Mouse (Mus musculus) midbrain, embryonic 11.5 days (tissue): Measurements from ENCODE around the gene Atoh1. TPM values are rescaled to one million over a fixed set of nuclear protein-coding genes. Genes with fewer than 3 reads are reported as not detected.

ENCODE experiments used
- ATAC-seq: fragments of 200-750 bp; cut with Nextera tagmentation; 2 replicates; pipeline ENCODE4 v1.8.0; 2017; ENCODE audit warnings: moderate TSS enrichment, moderate library complexity; ENCODE audit not compliant: low FRiP score
- DNase-seq: peaks from one replicate; pipeline ENCODE4 v3.0.0; 2015; ENCODE audit warnings: low spot score; ENCODE audit errors: missing footprints
- H3K27ac ChIP-seq: fragments of 300-500 bp; sonication (generic); 2 replicates; pipeline ENCODE4 v1.5.1; 2014; ENCODE audit warnings: low read depth, low read length
- H3K27me3 ChIP-seq: fragments of 300-500 bp; sonication (generic); 2 replicates; pipeline ENCODE4 v1.6.1; 2014; ENCODE audit warnings: mild to moderate bottlenecking, low read length, moderate library complexity, mixed read lengths; ENCODE audit not compliant: control insufficient read depth, insufficient read depth
- H3K36me3 ChIP-seq: fragments of 300-500 bp; sonication (generic); 2 replicates; pipeline ENCODE4 v1.6.1; 2014; ENCODE audit warnings: mild to moderate bottlenecking, low read length, moderate library complexity, mixed read lengths; ENCODE audit not compliant: control insufficient read depth, insufficient read depth
- H3K4me1 ChIP-seq: fragments of 300-500 bp; sonication (generic); 2 replicates; pipeline ENCODE4 v1.6.1; 2014; ENCODE audit warnings: low read length; ENCODE audit not compliant: control insufficient read depth, insufficient read depth
- H3K4me2 ChIP-seq: fragments of 300-500 bp; sonication (generic); 2 replicates; pipeline ENCODE4 v1.6.1; 2014; ENCODE audit warnings: mild to moderate bottlenecking, moderate library complexity
- H3K4me3 ChIP-seq: fragments of 300-500 bp; sonication (generic); 2 replicates; pipeline ENCODE4 v1.5.1; 2014; ENCODE audit warnings: low read depth, low read length
- H3K9ac ChIP-seq: fragments of 300-500 bp; sonication (generic); 2 replicates; pipeline ENCODE4 v1.6.1; 2014; ENCODE audit warnings: low read length
- H3K9me3 ChIP-seq: fragments of 300-500 bp; sonication (generic); 2 replicates; pipeline ENCODE4 v1.6.1; 2016; ENCODE audit warnings: low read length; ENCODE audit not compliant: control insufficient read depth
- WGBS: fragments of 180-500 bp; shearing (Covaris S2); extraction: QIAGEN DNeasy Blood & Tissue Kit; methylation state at CpG from one replicate; pipeline ENCODE4 v1.1.7; 2014; 5-methylcytosine and 5-hydroxymethylcytosine counted together
- polyA plus RNA-seq: library from polyadenylated mRNA; unstranded; fragments of >200 nt; fragmentation: Nextera tagmentation; extraction: Ambion mirVana; gene quantifications from 2 replicates; pipeline ENCODE4 v1.2.1, GENCODE M21; 2014

Gene Atoh1
- polyA plus RNA-seq, 1 experiment from 2014 or later: 1.4 TPM

DNA sequence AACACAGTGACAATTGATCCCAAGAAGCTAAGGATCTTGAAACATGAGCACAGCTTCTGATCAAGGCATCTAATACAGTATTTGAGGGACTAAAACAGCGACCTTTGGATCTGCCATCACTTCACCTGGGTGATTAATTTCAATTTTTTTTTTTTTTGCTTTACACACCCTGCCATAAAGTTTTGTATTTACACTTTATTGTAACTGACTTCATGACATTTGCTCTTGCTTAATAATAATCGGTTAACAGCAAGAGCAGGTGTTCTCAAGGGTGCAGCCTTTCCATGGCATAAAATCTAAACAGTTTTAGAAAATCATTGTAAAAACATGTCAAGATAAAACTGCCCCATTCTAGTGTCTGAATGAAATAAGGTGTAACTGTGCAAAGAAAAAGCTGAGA lies 25.6 kb downstream of the Atoh1 start:
- no peaks in the 10 kb centered on the region for H3K27me3 ChIP-seq
- no peak for DNase-seq
- H3K9ac ChIP-seq: no peak overlapping the region
- H3K9me3 ChIP-seq: no peaks in the 10 kb centered on the region
- no peak overlapping the region for H3K4me3 ChIP-seq
- no peak overlapping the region for H3K4me2 ChIP-seq
- no peak overlapping the region for H3K27ac ChIP-seq
- 84% methylated on average over 2 of the region's 2 CpGs for WGBS
- ATAC-seq: no peak
- no peaks in the 10 kb centered on the region for H3K4me1 ChIP-seq
- H3K36me3 ChIP-seq: no peaks in the 10 kb centered on the region

DNA sequence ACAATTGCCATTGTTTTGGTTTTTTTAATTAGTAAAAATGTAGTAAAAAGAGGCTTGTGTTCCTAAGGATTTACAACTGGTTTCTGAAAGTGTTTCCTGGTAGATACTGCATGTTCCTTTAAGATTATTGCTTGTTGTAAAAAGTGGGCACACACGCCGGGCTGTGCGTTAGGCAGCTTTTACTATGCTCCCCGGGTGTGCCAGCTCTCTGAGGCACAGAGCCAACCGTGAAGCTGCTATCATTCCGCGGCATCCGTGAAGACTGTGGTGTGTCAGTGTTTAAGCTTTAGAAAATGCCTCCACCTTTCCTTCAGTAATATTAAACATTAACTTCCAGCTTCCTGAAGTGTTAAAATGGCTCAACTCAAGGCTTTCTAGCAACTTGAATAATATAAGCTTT lies 35.0 kb downstream of the Atoh1 start:
- no peak overlapping the region for H3K4me3 ChIP-seq
- WGBS: 44% methylated on average over 8 of the region's 8 CpGs
- no peak overlapping the region for H3K4me2 ChIP-seq
- no peak for ATAC-seq
- no peaks in the 10 kb centered on the region for H3K4me1 ChIP-seq
- H3K27ac ChIP-seq: no peak overlapping the region
- no peaks in the 10 kb centered on the region for H3K36me3 ChIP-seq
- no peaks in the 10 kb centered on the region for H3K27me3 ChIP-seq
- no peak overlapping the region for H3K9ac ChIP-seq
- H3K9me3 ChIP-seq: no peaks in the 10 kb centered on the region
- DNase-seq: no peak

DNA sequence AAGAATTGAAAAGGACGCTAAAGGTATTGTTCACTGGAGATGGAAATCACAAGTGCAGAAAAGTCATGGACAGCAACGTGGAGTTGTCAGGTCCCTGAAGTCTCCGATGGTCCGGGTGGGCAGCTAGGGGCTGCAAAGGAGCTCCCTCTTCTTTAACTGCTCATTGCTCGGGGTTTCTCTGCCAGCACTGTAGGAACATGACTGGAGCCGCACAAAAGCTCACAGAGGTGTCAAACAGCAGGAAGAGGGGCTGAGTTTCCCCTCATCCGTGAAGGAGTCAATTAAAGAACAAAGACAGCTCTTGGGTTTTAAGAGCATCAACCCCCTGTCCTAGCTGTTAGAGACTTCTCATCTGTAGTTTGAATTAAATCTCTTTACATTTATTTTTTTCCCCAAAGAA lies 44.5 kb downstream of the Atoh1 start:
- H3K9me3 ChIP-seq: no peaks in the 10 kb centered on the region
- DNase-seq (peak; percentile 88), ATAC-seq (peak; percentile 69)
- no peaks in the 10 kb centered on the region for H3K36me3 ChIP-seq
- H3K4me1 ChIP-seq: no peaks in the 10 kb centered on the region
- no peaks in the 10 kb centered on the region; the same call in 1 of the 2 replicates for H3K27me3 ChIP-seq
- H3K4me2 ChIP-seq: no peak overlapping the region
- 4% methylated on average over 7 of the region's 7 CpGs for WGBS
- H3K4me3 ChIP-seq: no peak overlapping the region
- H3K9ac ChIP-seq: no peak overlapping the region
- H3K27ac ChIP-seq: no peak overlapping the region
